Comparison of ENCODE assay signal across 19 mouse cellular contexts in genomic region chr5:73712852-73713251, GRCm38 (mm10).
DNase-seq lines count a peak whose midpoint lies in the region; ATAC-seq and TF ChIP-seq lines count a peak whose summit lies in the region.
"Had no signal": no experiment of that assay in that cellular context is flagged by ENCODE, and none has a peak within 500 bp of the region (broad histone marks: within the 10 kb centered on the region; RNA-seq: fewer than 3 reads in every experiment).

No protein-coding gene starts in this region.

- peak; percentile 57; the same call in 1 of the 2 replicates for TF ChIP-seq EP300 in lung, postnatal 0 days (IDR thresholded peaks at IDR 0.05)

- ATAC-seq in lung, postnatal 0 days, result peak; percentile 35; the same call in 1 of the 2 replicates
- ATAC-seq: CD4-positive, CD25-positive, alpha-beta regulatory T cell, adult 4 months; forebrain, embryonic 16.5 days had no signal

- H3K4me2 ChIP-seq in lung, postnatal 0 days (replicated peaks; ENCODE audit: low read depth, low read length), result no peak overlapping the region
- H3K4me2 ChIP-seq: hindbrain, embryonic 15.5 days; midbrain, embryonic 12.5 days; neural tube, embryonic 15.5 days had no signal

- DNase-seq in gastrocnemius, adult 18-20 months (ENCODE audit: low spot score), result peak; percentile 11
- no peak for DNase-seq in gastrocnemius, postnatal 4 days (ENCODE audit: low spot score in 2 of 2)
- DNase-seq in kidney, postnatal 10 days, result peak; percentile 3
- no peak for DNase-seq in kidney, adult 2 months
- DNase-seq in lung, postnatal 0 days (ENCODE audit: low spot score), result peak; percentile 66
- DNase-seq in skeletal muscle tissue, adult 2 months (ENCODE audit: low read depth, low spot score), result peak; percentile 40
- no peak for DNase-seq in T-cell, adult 2 months (ENCODE audit: low spot score)
- DNase-seq: cerebellum, adult 11 months; cerebellum, adult 9-11 months; kidney, adult 9 months; kidney, postnatal 25 days had no signal

- no peak overlapping the region for H3K27ac ChIP-seq in kidney, adult 2 months (ENCODE audit: insufficient read depth, low read depth, low read length)
- H3K27ac ChIP-seq in lung, postnatal 0 days (ENCODE audit: low read length), result no peak overlapping the region
- H3K27ac ChIP-seq: forebrain, embryonic 10.5 days; hindbrain, embryonic 15.5 days; layer of hippocampus, adult 2 months; midbrain, embryonic 12.5 days; neural tube, embryonic 15.5 days; stomach, postnatal 0 days had no signal

- no peaks in the 10 kb centered on the region for H3K4me1 ChIP-seq in kidney, adult 2 months (ENCODE audit: control insufficient read depth, insufficient read depth, low read length)
- no peaks in the 10 kb centered on the region for H3K4me1 ChIP-seq in lung, postnatal 0 days (ENCODE audit: insufficient read depth, low read depth, low read length)
- H3K4me1 ChIP-seq: forebrain, embryonic 10.5 days; hindbrain, embryonic 15.5 days; midbrain, embryonic 12.5 days; neural tube, embryonic 15.5 days had no signal

- H3K4me3 ChIP-seq in kidney, adult 2 months (ENCODE audit: insufficient read depth, low read depth, low read length), result no peak overlapping the region
- H3K4me3 ChIP-seq in lung, postnatal 0 days (ENCODE audit: low read depth, low read length), result no peak overlapping the region
- H3K4me3 ChIP-seq: forebrain, embryonic 10.5 days; hindbrain, embryonic 15.5 days; layer of hippocampus, adult 2 months; midbrain, embryonic 12.5 days; neural tube, embryonic 15.5 days had no signal

- H3K9me3 ChIP-seq in lung, postnatal 0 days (ENCODE audit: low read length), result no peaks in the 10 kb centered on the region
- H3K9me3 ChIP-seq: forebrain, embryonic 10.5 days; hindbrain, embryonic 15.5 days; midbrain, embryonic 12.5 days; neural tube, embryonic 15.5 days had no signal

- H3K9ac ChIP-seq in lung, postnatal 0 days (replicated peaks; ENCODE audit: low read depth), result no peak overlapping the region
- H3K9ac ChIP-seq: hindbrain, embryonic 15.5 days; midbrain, embryonic 12.5 days; neural tube, embryonic 15.5 days had no signal

- 69% methylated on average over 7 of the region's 7 CpGs for WGBS in kidney, adult 2 months
- WGBS in lung, postnatal 0 days, result 33% methylated on average over 7 of the region's 7 CpGs

- TF ChIP-seq CTCF in kidney, adult 2 months (conservative IDR thresholded peaks at IDR 0.05; ENCODE audit: insufficient read depth, insufficient read length, low read depth, low read length), result no peak
- no peak for TF ChIP-seq CTCF in lung, postnatal 0 days (IDR thresholded peaks at IDR 0.05)

- H3K27me3 ChIP-seq in kidney, adult 2 months (replicated peaks; ENCODE audit: control insufficient read depth, insufficient read depth, low read length), result no peaks in the 10 kb centered on the region
- H3K27me3 ChIP-seq in lung, postnatal 0 days (replicated peaks; ENCODE audit: insufficient read depth, low read length), result 0 out of 2 replicates have a peak, but pooled peaks cover 3% of the 10 kb centered on the region
- H3K27me3 ChIP-seq: hindbrain, embryonic 15.5 days; midbrain, embryonic 12.5 days; neural tube, embryonic 15.5 days had no signal

- no peaks in the 10 kb centered on the region for H3K36me3 ChIP-seq in kidney, adult 2 months (ENCODE audit: control insufficient read depth, insufficient read depth, low read length)
- no peaks in the 10 kb centered on the region for H3K36me3 ChIP-seq in lung, postnatal 0 days (ENCODE audit: insufficient read depth, low read length)
- H3K36me3 ChIP-seq: forebrain, embryonic 10.5 days; hindbrain, embryonic 15.5 days; midbrain, embryonic 12.5 days; neural tube, embryonic 15.5 days had no signal

- no peak for TF ChIP-seq POLR2A in kidney, adult 2 months (IDR thresholded peaks at IDR 0.05; ENCODE audit: low read depth, low read length)

Comparison
In these comparisons a context has a peak if more than half of its experiments do, and no peak if none do; other contexts are left out.
1. DNase-seq: peak in gastrocnemius, adult 18-20 months (single experiment), kidney, postnatal 10 days (single experiment), lung, postnatal 0 days (single experiment) and skeletal muscle tissue, adult 2 months (single experiment); none in gastrocnemius, postnatal 4 days (0 of 2), kidney, adult 2 months (single experiment) and T-cell, adult 2 months (single experiment).